Mouse (Mus musculus): ENCODE results near the gene Hist1h4k.

DNA sequence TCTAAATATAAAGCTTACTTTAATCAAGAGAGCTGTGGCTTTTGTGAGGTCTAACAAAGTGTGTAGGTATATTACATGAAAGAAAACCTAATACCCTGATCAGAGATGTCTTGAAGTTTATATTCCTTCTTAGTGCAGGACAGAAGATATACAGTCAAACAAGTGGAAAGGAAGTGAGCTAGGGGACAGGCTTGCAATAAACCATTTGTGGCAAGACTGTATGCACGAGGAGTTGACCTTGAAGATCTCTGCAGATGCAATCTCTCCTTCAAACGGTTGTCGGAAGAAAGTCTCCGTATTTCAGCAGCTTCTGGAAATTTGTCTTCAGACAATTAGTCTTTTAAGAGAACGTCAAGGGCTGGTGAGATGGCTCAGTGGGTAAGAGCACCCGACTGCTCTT lies 39.6 kb upstream of the Hist1h4k start:
- no peak for TF ChIP-seq CTCF (IDR thresholded peaks at IDR 0.05; ENCODE audit: borderline replicate concordance, extremely low read depth, insufficient read depth, insufficient read length)
- TF ChIP-seq POLR2A (IDR thresholded peaks at IDR 0.05; ENCODE audit: borderline replicate concordance, extremely low read depth, insufficient read depth, insufficient read length, poor library complexity, severe bottlenecking): no peak
